Mouse (Mus musculus) embryonic facial prominence, embryonic 10.5 days (tissue): ENCODE data around the gene Nmt2. TPM values are rescaled to one million over a fixed set of nuclear protein-coding genes. Genes with fewer than 3 reads are reported as not detected.

ENCODE experiments used
- DNase-seq: peaks from one replicate; pipeline ENCODE4 v3.0.0-alpha.2; 2017; ENCODE audit warnings: low spot score
- H3K27ac ChIP-seq: fragments of 300-500 bp; sonication (generic); replicated peaks from 2 replicates; pipeline ENCODE4 v1.5.1; 2016; ENCODE audit warnings: mild to moderate bottlenecking
- H3K27me3 ChIP-seq: fragments of 300-500 bp; sonication (generic); replicated peaks from 2 replicates; pipeline ENCODE4 v1.6.1; 2016; ENCODE audit warnings: low read depth, mild to moderate bottlenecking; ENCODE audit not compliant: poor library complexity, severe bottlenecking
- H3K36me3 ChIP-seq: fragments of 300-500 bp; sonication (generic); replicated peaks from 2 replicates; pipeline ENCODE4 v1.6.1; 2016; ENCODE audit warnings: mild to moderate bottlenecking, moderate library complexity
- H3K4me1 ChIP-seq: fragments of 300-500 bp; sonication (generic); 2 replicates; pipeline ENCODE4 v1.6.1; 2016
- H3K4me3 ChIP-seq: fragments of 300-500 bp; sonication (generic); 2 replicates; pipeline ENCODE4 v1.5.1; 2016; ENCODE audit warnings: mild to moderate bottlenecking, moderate library complexity
- H3K9me3 ChIP-seq: fragments of 300-500 bp; sonication (generic); 2 replicates; pipeline ENCODE4 v1.6.1; 2016; ENCODE audit warnings: mild to moderate bottlenecking
- WGBS: fragments of 180-500 bp; shearing (Covaris S2); methylation state at CpG from one replicate; pipeline ENCODE4 v1.1.7; 2016; 5-methylcytosine and 5-hydroxymethylcytosine counted together
- polyA plus RNA-seq: library from polyadenylated mRNA; unstranded; fragments of >200 nt; fragmentation: Nextera tagmentation; extraction: Ambion mirVana; gene quantifications from 2 replicates; pipeline ENCODE4 v1.2.1, GENCODE M21; 2016

Gene Nmt2
- polyA plus RNA-seq, 1 experiment from 2014 or later = 50.8 TPM

GRCm38 (mm10) chr2:3332484-3333242, 48.7 kb downstream of the Nmt2 start, which contains the start of gene Rpp38:
Gene Rpp38, minus strand, starts transcription at chr2:3332643.
- under 1% methylated on average over 45 of the region's 45 CpGs for WGBS
- Histone ChIP-seq H3K36me3 (peaks cover 26% of the 10 kb centered on the region), H3K27me3 (peaks cover 18% of the 10 kb centered on the region), H3K9me3 (no peaks in the 10 kb centered on the region), H3K4me1 (peaks cover 20% of the 10 kb centered on the region), H3K27ac (peak within 1 kb of the TSS; percentile 89), H3K4me3 (peak within 1 kb of the TSS; percentile 79)
- DNase-seq = peak; percentile 97

DNA sequence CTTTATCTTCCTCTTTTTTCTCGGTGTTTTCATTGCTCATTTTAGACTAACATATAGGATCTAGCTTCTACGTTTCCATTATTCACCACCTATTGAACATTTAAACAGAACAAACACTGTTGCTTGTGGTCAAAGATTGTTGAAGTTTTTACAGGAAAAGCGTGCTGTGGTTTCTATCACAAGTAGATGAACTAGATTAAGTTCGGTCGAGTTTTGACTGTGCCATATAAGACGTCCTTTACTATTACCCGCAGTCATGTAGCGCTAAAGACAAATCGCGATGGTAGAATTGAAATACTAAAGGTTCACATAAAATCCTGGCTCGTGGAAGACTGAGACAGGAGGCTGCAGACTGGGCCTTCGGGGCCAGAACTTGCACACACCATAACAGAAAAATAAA, 49.7 kb downstream of the Nmt2 start:
- Histone ChIP-seq H3K36me3 (peaks cover 15% of the 10 kb centered on the region), H3K9me3 (no peaks in the 10 kb centered on the region), H3K4me3 (no peak overlapping the region), H3K4me1 (peaks cover 20% of the 10 kb centered on the region), H3K27me3 (peaks cover 20% of the 10 kb centered on the region), H3K27ac (no peak overlapping the region)
- no peak for DNase-seq
- 92% methylated on average over 12 of the region's 12 CpGs for WGBS

GRCm38 (mm10) chr2:3335611-3336301, 51.7 kb downstream of the Nmt2 start, which contains the start of gene Acbd7:
Gene Acbd7, plus strand, starts transcription at chr2:3336168.
- H3K4me1 ChIP-seq = peaks cover 19% of the 10 kb centered on the region
- peak; percentile 61 for DNase-seq
- 5% methylated on average over 20 of the region's 20 CpGs for WGBS
- H3K4me3 ChIP-seq = peak within 1 kb of the TSS; percentile 46
- H3K27ac ChIP-seq = no peak within 1 kb of the TSS
- H3K9me3 ChIP-seq = no peaks in the 10 kb centered on the region
- peaks cover 20% of the 10 kb centered on the region for H3K27me3 ChIP-seq
- H3K36me3 ChIP-seq = no peaks in the 10 kb centered on the region

DNA sequence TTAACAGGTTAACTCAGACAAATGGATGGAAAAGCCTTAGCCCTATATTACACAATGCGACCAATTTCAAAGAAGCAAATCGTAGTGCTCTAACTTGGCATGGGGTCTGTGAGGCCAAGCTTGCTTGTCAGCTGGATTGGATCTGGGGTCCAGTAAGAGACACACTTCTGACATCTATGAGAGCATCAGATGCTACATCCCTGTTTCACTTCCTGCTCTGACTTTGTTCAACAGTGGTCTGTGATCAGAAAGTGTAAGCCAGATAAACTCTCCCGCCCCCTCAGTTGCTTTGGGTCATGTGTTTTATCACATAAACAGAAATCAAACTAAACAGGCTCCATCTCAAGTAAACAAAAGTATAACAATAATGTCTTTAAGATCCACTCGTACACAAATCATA, 64.4 kb downstream of the Nmt2 start:
- no peaks in the 10 kb centered on the region for H3K4me1 ChIP-seq
- DNase-seq = no peak
- no peaks in the 10 kb centered on the region for H3K27me3 ChIP-seq
- no peak overlapping the region for H3K4me3 ChIP-seq
- WGBS = 80% methylated on average over 4 of the region's 4 CpGs
- H3K36me3 ChIP-seq = no peaks in the 10 kb centered on the region
- H3K27ac ChIP-seq = no peak overlapping the region
- H3K9me3 ChIP-seq = no peaks in the 10 kb centered on the region

DNA sequence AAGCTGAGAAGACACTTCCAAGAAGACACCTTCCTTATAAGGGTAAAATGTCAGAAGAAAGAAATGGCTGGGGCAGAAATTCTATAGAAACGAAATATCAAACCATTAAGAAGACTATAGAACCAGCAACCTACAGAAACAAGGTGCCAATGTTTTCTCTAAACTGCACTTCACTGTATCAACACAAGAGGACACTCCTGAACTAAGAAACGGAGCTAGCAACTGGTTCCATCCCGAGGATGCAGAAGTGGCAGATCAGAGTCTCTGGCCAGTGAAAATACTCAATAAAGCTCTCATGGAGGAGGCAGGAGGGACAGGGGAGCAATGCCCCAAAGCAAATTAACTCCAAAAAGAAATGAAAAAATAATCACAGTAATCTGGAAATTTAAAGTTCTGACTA, 64.9 kb downstream of the Nmt2 start:
- 22% methylated on average over 3 of the region's 3 CpGs for WGBS
- no peaks in the 10 kb centered on the region for H3K4me1 ChIP-seq
- H3K27me3 ChIP-seq = no peaks in the 10 kb centered on the region
- no peak overlapping the region for H3K4me3 ChIP-seq
- H3K27ac ChIP-seq = no peak overlapping the region
- DNase-seq = no peak
- H3K9me3 ChIP-seq = no peaks in the 10 kb centered on the region
- no peaks in the 10 kb centered on the region for H3K36me3 ChIP-seq

DNA sequence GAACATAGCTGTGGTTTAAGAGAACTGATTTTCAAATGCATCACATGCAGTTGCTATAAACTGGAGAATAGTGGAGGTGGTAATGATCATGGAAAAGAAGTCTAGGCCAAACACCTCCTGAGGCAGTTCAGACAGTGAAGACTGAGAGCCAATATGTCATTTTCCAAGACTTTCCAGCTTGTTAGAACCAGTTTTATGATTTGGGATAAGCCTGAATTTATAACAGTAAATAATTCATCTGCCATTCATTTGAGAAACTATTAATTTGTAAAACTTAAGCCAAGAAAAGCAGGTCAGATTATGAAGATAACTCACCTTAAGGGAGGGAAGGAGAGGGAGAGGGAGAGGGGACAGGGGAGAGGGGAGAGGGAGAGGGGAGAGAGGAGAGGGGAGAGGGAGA, 69.1 kb downstream of the Nmt2 start:
- H3K4me3 ChIP-seq = no peak overlapping the region
- no peak for DNase-seq
- no peaks in the 10 kb centered on the region for H3K27me3 ChIP-seq
- H3K27ac ChIP-seq = no peak overlapping the region
- H3K36me3 ChIP-seq = no peaks in the 10 kb centered on the region
- H3K4me1 ChIP-seq = no peaks in the 10 kb centered on the region
- H3K9me3 ChIP-seq = no peaks in the 10 kb centered on the region

DNA sequence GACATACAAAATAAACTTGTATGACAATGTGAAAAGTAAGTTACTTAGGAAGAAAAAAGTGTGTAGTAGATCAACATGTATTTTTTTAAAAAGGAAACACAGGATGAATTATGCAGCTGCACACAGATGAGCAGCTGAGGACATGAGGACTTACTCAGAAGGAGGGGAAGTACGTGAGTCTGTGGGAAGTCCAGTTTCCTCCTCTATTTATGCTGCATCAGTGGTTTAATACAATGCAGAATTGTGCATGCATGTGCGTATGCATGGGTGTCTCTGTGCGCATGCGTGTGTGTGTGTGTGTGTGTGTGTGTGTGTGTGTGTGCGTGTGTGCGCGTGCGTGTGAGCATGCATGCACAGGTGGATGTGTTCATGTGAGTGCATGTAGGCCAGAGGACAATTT, 71.8 kb downstream of the Nmt2 start:
- Histone ChIP-seq H3K4me1 (no peaks in the 10 kb centered on the region), H3K9me3 (no peaks in the 10 kb centered on the region), H3K27me3 (no peaks in the 10 kb centered on the region), H3K36me3 (no peaks in the 10 kb centered on the region), H3K4me3 (no peak overlapping the region), H3K27ac (no peak overlapping the region)
- DNase-seq = no peak
- 94% methylated on average over 8 of the region's 8 CpGs for WGBS

GRCm38 (mm10) chr2:3356311-3356710, 72.3 kb downstream of the Nmt2 start:
- Histone ChIP-seq H3K4me3 (no peak overlapping the region), H3K36me3 (no peaks in the 10 kb centered on the region), H3K9me3 (no peaks in the 10 kb centered on the region), H3K4me1 (no peaks in the 10 kb centered on the region), H3K27me3 (no peaks in the 10 kb centered on the region), H3K27ac (no peak overlapping the region)
- 78% methylated on average over 3 of the region's 3 CpGs for WGBS
- DNase-seq = no peak

- Histone ChIP-seq H3K4me3 (no peak overlapping the region), H3K36me3 (no peaks in the 10 kb centered on the region), H3K4me1 (no peaks in the 10 kb centered on the region), H3K27me3 (no peaks in the 10 kb centered on the region), H3K9me3 (no peaks in the 10 kb centered on the region), H3K27ac (no peak overlapping the region)
- DNase-seq = no peak
- WGBS = 81% methylated on average over 3 of the region's 3 CpGs
Measured at GRCm38 (mm10) chr2:3357887-3358286, 73.9 kb downstream of the Nmt2 start.

DNA sequence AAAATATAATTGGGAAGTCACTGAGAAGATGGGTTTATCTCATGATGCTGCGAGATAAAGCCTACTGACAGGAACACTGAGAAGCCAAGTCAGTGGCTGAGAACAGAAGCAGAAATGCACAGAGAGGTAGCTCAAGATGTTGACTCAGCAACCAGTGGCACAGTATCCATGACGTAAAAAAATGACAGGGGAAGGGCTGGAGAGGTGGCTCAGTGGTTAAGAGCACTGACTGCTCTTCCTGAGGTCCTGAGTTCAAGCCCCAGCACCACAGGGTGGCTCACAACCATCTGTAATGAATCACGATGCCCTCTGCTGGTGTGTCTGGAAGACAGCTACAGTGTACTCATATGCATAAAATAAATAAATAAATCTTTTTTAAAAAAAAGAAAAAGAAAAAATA, 77.1 kb downstream of the Nmt2 start:
- Histone ChIP-seq H3K4me1 (no peaks in the 10 kb centered on the region), H3K4me3 (no peak overlapping the region), H3K27ac (no peak overlapping the region), H3K9me3 (no peaks in the 10 kb centered on the region), H3K36me3 (no peaks in the 10 kb centered on the region), H3K27me3 (no peaks in the 10 kb centered on the region)
- no peak for DNase-seq
- 85% methylated on average over 3 of the region's 3 CpGs for WGBS

DNA sequence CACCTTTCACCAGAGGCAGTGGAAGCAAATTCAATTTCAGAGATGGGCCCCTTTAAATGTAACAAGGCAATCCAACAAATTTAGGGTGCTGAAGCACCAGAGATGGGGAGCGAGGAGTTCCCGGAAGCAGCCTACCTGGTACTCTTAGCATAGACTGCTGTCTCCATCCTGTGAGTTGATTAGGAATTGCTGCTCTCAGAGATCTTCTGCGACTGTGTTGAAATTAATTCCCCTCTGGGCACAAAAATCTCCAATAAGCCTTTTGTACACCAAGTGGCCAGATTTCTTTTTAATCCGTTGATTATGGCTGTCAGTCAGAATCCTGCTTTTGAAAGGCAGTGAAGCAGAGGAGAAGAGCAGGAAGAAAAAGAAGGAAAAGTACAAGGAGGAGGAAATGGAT, 81.1 kb downstream of the Nmt2 start:
- no peak overlapping the region for H3K4me3 ChIP-seq
- DNase-seq = no peak
- 65% methylated on average over 4 of the region's 4 CpGs for WGBS

More for the DNA sequence above, 81.1 kb downstream of the Nmt2 start:
- Histone ChIP-seq H3K27me3 (no peaks in the 10 kb centered on the region), H3K27ac (no peak overlapping the region), H3K4me1 (no peaks in the 10 kb centered on the region), H3K9me3 (no peaks in the 10 kb centered on the region), H3K36me3 (no peaks in the 10 kb centered on the region)
